Mouse (Mus musculus) lung, embryonic 14.5 days (tissue): ENCODE measurements around the gene 1810010H24Rik. TPM values are rescaled to one million over a fixed set of nuclear protein-coding genes. Genes with fewer than 3 reads are reported as not detected.
"Not testable (repeated sequence)": the region's sequence is repeated elsewhere in the genome, so short reads cannot be mapped to it uniquely, and the experiment has no call there.

Experiments used
- ATAC-seq: fragments of 200-750 bp; cut with Nextera tagmentation; 2 replicates; pipeline ENCODE4 v1.8.0; 2017; ENCODE audit warnings: mild to moderate bottlenecking, moderate TSS enrichment, moderate library complexity; ENCODE audit not compliant: insufficient read depth
- DNase-seq: peaks from one replicate; pipeline ENCODE4 v3.0.0-alpha.2; 2015
- H3K27ac ChIP-seq: fragments of 300-500 bp; sonication (generic); 2 replicates; pipeline ENCODE4 v1.5.1; 2014; ENCODE audit warnings: low read depth, mild to moderate bottlenecking, moderate library complexity
- H3K27me3 ChIP-seq: fragments of 300-500 bp; sonication (generic); 2 replicates; pipeline ENCODE4 v1.6.1; 2014; ENCODE audit warnings: low read length, control low read depth; ENCODE audit not compliant: insufficient read depth
- H3K36me3 ChIP-seq: fragments of 300-500 bp; sonication (generic); 2 replicates; pipeline ENCODE4 v1.6.1; 2014; ENCODE audit warnings: control low read depth; ENCODE audit not compliant: insufficient read depth
- H3K4me1 ChIP-seq: fragments of 300-500 bp; sonication (generic); 2 replicates; pipeline ENCODE4 v1.6.1; 2014; ENCODE audit warnings: antibody characterized with exemption, control low read depth; ENCODE audit not compliant: insufficient read depth
- H3K4me2 ChIP-seq: fragments of 300-500 bp; sonication (generic); 2 replicates; pipeline ENCODE4 v1.6.1; 2014; ENCODE audit warnings: mild to moderate bottlenecking
- H3K4me3 ChIP-seq: fragments of 300-500 bp; sonication (generic); 2 replicates; pipeline ENCODE4 v1.5.1; 2014; ENCODE audit warnings: low read depth, low read length
- H3K9ac ChIP-seq: fragments of 300-500 bp; sonication (generic); 2 replicates; pipeline ENCODE4 v1.6.1; 2014
- H3K9me3 ChIP-seq: fragments of 300-500 bp; sonication (generic); 2 replicates; pipeline ENCODE4 v1.6.1; 2016; ENCODE audit warnings: low read depth, low read length, control low read depth
- CTCF ChIP-seq: IDR thresholded peaks from 2 replicates; pipeline ENCODE4 v1.5.1; 2016; ENCODE audit warnings: antibody characterized with exemption, low read depth
- WGBS: fragments of 180-500 bp; shearing (Covaris S2); extraction: QIAGEN DNeasy Blood & Tissue Kit; methylation state at CpG from one replicate; pipeline ENCODE4 v1.1.7; 2014; 5-methylcytosine and 5-hydroxymethylcytosine counted together
- polyA plus RNA-seq: library from polyadenylated mRNA; unstranded; fragments of >200 nt; fragmentation: Nextera tagmentation; extraction: Ambion mirVana; gene quantifications from 2 replicates; pipeline ENCODE4 v1.2.1, GENCODE M21; 2014

Gene 1810010H24Rik
- polyA plus RNA-seq, 1 experiment from 2014 or later = 5.1 TPM

DNA sequence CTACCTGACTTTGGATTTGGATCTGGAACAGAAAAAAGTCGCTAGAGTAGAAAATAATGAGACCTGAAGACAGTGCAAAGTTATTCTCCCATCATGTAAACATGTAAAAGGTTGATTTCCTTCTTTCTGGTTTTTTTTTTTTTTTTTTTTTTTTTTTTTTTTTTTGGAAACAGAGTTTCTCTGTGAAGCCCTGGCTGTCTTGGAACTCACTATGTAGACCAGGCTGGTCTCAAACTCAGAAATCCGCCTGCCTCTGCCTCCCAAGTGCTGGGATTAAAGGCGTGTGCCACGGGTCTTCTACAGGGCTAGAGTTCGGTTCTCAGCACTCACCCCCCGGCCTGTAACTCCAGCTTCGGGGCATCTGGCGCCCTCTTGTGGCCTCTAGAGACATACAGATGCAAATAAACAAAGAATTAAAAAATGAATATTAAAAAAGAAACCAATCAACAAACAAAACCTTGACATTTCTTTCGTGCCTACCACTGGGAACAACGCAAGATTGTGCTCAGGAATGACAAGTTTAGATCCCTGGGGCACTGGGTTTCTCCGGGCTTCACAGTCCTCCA, 11.4 kb upstream of the 1810010H24Rik start:
- peak; percentile 39 for TF ChIP-seq CTCF
- ATAC-seq (no peak), DNase-seq (no peak)
- 72% methylated on average over 11 of the region's 11 CpGs for WGBS
- no peaks in the 10 kb centered on the region for H3K36me3 ChIP-seq
- H3K9me3 ChIP-seq = no peaks in the 10 kb centered on the region
- H3K9ac ChIP-seq = no peak overlapping the region
- H3K27ac ChIP-seq = no peak overlapping the region; the same call in 1 of the 2 replicates
- no peak overlapping the region for H3K4me3 ChIP-seq
- H3K4me2 ChIP-seq = no peak overlapping the region
- H3K4me1 ChIP-seq = no peaks in the 10 kb centered on the region
- H3K27me3 ChIP-seq = no peaks in the 10 kb centered on the region

DNA sequence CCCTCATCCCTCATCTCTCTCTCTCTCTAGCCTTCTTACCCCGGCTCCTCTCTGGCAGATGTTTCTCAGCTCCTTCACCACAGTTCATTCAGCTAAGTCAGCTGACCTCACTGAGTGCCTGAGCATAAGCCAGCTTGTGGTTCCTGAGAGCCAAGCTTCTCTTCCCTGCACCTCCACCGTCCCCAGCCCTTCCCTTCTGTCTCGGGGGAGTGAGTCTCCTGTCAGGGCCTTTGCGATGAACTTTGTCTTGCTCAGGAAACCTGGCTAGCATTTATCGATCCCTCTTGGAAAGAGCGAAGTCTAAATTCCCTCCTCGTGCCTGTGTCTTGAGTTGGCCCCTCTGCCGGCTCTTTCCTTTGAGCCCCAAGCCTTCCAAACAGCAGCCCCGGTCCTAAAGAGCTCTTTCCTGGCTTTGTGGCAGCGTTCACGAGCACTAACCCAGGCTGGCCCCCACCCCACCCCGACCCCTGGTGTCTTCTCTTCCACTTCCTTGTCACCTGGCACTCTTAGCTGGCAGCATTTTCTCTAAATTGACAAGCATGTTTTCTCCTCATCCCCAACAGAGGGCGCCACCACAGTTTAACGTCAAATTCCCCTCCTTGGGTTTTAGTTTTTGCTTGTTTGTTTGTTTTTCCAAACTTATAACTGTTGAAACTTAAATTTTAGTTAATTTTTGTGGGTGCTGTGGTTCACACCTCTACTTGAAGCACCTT, 10.7 kb upstream of the 1810010H24Rik start:
- Histone ChIP-seq H3K27ac (peak overlapping the region; percentile 3; the same call in 1 of the 2 replicates), H3K27me3 (no peaks in the 10 kb centered on the region), H3K4me3 (no peak overlapping the region), H3K36me3 (no peaks in the 10 kb centered on the region), H3K4me1 (no peaks in the 10 kb centered on the region), H3K9me3 (no peaks in the 10 kb centered on the region), H3K9ac (no peak overlapping the region), H3K4me2 (peak overlapping the region; percentile 11)
- ATAC-seq (no peak), DNase-seq (peak; percentile 64)
- WGBS = 26% methylated on average over 14 of the region's 14 CpGs
- peak; percentile 51 for TF ChIP-seq CTCF

DNA sequence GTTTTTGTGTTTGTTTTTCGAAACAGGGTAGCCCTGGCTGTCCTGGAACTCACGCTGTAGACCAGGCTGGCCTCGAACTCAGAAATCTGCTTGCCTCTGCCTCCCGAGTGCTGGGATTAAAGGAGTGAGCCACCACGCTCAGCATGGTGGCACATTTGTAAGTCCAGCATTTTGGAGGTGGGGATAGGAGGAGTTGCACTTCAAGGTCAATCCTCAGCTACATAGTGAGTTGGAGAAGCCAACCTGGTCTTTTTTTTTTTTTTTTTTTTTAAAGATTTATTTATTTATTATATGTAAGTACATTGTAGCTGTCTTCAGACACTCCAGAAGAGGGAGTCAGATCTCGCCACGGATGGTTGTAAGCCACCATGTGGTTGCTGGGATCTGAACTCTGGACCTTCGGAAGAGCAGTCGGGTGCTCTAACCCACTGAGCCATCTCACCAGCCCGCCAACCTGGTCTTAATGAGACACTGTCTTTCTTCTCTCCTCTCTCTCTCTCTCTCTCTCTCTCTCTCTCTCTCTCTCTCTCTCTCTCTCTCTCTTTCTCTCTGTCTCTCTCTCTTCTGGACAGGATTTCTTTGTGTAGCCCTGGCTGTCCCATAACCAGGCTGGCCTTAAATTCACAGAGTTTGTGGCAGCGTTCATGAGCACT, 9.8 kb upstream of the 1810010H24Rik start:
- H3K36me3 ChIP-seq, H3K9ac ChIP-seq, H3K27me3 ChIP-seq, H3K27ac ChIP-seq, H3K4me3 ChIP-seq, DNase-seq, ATAC-seq, H3K4me1 ChIP-seq, H3K9me3 ChIP-seq, H3K4me2 ChIP-seq: not testable (repeated sequence)
- 71% methylated on average over 11 of the region's 11 CpGs for WGBS

DNA sequence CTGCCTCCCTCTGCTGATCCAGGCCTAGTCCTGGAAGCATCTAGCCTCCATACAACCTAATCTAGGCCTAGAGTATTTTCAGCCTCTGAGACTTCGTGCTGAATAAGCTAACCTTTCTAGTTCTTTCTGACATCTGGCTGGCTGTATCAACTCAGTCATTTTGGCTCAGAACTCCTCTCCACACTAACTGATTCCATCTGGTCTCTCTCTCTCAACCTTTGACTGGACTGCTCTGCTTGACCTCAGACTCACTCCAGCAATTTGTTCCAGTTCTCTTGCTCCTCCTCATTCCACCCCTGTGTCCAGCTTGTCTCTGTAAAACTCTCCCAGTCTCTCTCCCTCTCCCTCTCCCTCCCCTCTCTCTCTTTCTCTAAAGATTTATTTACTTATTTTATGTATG, 8.6 kb upstream of the 1810010H24Rik start:
- Histone ChIP-seq H3K9me3 (no peaks in the 10 kb centered on the region), H3K9ac (no peak overlapping the region), H3K27me3 (no peaks in the 10 kb centered on the region), H3K4me2 (no peak overlapping the region), H3K36me3 (no peaks in the 10 kb centered on the region), H3K4me3 (no peak overlapping the region), H3K4me1 (no peaks in the 10 kb centered on the region), H3K27ac (no peak overlapping the region)
- DNase-seq = peak; percentile 53
- WGBS = 31% methylated on average over 1 of the region's 1 CpGs
- ATAC-seq = no peak
- TF ChIP-seq CTCF = no peak

DNA sequence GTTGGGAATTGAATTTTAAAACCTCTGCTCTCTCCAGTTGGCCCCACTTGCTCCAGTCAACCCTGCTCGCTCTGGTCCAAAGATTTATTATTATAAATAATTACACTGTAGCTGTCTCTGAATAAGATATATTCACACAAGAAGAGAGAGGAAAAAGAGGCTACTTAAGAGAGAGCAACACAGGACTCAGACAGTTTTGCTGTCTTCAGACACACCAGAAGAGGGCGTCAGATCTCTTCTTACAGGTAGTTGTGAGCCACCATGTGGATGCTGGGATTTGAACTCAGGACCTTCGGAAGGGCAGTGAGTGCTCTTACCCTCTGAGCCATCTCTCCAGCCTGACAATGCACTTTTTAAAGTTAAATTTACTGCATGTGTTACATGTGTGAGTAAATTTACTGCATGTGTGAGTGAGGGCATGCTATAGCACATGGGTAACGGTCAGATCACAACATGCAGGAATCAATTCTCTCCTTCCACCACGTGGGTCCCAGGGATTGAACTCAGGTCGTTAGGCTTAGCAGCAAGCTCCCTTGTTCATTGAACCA, 8.1 kb upstream of the 1810010H24Rik start:
- ATAC-seq = no peak
- Histone ChIP-seq H3K36me3 (no peaks in the 10 kb centered on the region), H3K27me3 (no peaks in the 10 kb centered on the region), H3K4me1 (no peaks in the 10 kb centered on the region), H3K4me3 (no peak overlapping the region), H3K27ac (no peak overlapping the region), H3K4me2 (no peak overlapping the region), H3K9me3 (no peaks in the 10 kb centered on the region), H3K9ac (no peak overlapping the region)
- TF ChIP-seq CTCF = no peak
- no peak for DNase-seq
- WGBS = 53% methylated on average over 6 of the region's 6 CpGs

DNA sequence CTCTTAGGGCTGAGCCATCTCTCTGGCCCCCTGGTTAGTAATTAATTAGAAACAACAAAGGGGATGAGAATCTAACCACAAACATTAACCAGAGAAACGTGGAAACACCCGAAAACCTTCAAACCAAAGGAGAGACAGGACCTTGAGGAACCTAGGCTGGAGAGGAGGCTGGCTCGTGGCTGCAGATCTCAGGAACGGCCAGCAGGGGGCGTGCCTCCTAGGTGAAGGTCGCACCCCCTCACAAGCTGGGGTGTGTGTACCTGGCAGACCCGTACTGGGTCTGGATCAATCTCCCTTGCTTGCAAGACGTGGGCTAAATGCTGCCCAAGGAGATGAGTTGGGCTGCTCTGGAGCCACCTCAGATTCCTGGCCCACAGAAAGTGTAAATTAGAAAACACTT, 6.9 kb upstream of the 1810010H24Rik start:
- DNase-seq (no peak), ATAC-seq (no peak)
- Histone ChIP-seq H3K4me2 (no peak overlapping the region), H3K27ac (no peak overlapping the region), H3K9ac (no peak overlapping the region), H3K4me1 (no peaks in the 10 kb centered on the region), H3K4me3 (no peak overlapping the region), H3K36me3 (no peaks in the 10 kb centered on the region), H3K9me3 (no peaks in the 10 kb centered on the region), H3K27me3 (no peaks in the 10 kb centered on the region)
- peak; percentile 71 for TF ChIP-seq CTCF
- 26% methylated on average over 8 of the region's 8 CpGs for WGBS

DNA sequence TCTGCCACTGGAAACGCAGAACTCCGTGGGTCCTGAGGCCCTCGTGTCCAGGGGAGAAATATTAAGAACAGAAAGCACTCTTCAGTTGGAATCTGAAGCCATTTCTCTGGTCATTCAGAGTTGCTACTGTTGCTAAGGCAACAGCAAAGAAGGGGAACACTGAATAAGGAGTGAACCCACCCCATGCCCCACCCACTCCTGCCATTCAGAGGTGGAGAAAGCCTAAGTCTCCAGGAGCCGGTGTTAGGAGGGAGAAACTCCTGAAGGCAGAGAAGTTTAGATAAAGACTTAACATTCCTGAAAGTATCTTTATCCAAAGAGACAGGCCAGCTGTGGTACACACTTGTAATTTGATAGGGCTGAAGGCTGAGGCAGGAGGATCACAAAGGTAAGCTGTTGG, 6.2 kb upstream of the 1810010H24Rik start:
- no peak for ATAC-seq
- no peak overlapping the region for H3K4me2 ChIP-seq
- no peak for TF ChIP-seq CTCF
- DNase-seq = no peak
- no peak overlapping the region for H3K27ac ChIP-seq
- no peaks in the 10 kb centered on the region for H3K27me3 ChIP-seq
- H3K9ac ChIP-seq = no peak overlapping the region
- no peaks in the 10 kb centered on the region for H3K36me3 ChIP-seq
- no peak overlapping the region for H3K4me3 ChIP-seq
- WGBS = 64% methylated on average over 4 of the region's 4 CpGs
- H3K4me1 ChIP-seq = no peaks in the 10 kb centered on the region
- no peaks in the 10 kb centered on the region for H3K9me3 ChIP-seq

DNA sequence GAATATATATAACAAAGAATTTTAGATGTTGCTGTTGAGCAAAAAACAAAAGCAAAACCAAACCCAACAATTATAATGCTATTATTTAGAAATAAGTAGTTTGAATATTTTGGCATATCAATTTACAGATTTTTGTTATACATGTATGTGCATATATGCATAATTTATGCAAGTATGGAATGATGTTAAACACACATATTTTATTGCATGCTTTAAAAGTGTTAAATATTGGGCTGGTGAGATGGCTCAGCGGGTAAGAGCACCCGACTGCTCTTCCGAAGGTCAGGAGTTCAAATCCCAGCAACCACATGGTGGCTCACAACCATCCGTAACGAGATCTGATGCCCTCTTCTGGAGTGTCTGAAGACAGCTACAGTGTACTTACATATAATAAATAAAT, 5.8 kb upstream of the 1810010H24Rik start:
- not testable (repeated sequence) for ATAC-seq, H3K4me3 ChIP-seq, H3K4me1 ChIP-seq, H3K36me3 ChIP-seq, H3K27ac ChIP-seq, H3K9me3 ChIP-seq, H3K27me3 ChIP-seq, H3K9ac ChIP-seq, H3K4me2 ChIP-seq, DNase-seq
- WGBS = 97% methylated on average over 3 of the region's 5 CpGs
